Mouse (Mus musculus): ENCODE measurements around the gene Gm21988. TPM values are rescaled to one million over a fixed set of nuclear protein-coding genes. Genes with fewer than 3 reads are reported as not detected.
A peak's percentile ranks its signal among the peaks of the same experiment; 100 is the strongest.

Gm21988 gene
- polyA plus RNA-seq, 1 experiment from 2014 or later: 12.1 TPM

- no peak overlapping the region for H3K4me3 ChIP-seq (ENCODE audit: low read depth, low read length)
- DNase-seq (ENCODE audit: low spot score, missing footprints) (no peak), ATAC-seq (ENCODE audit: low FRiP score) (no peak)
- 75% methylated on average over 11 of the region's 11 CpGs for WGBS
- H3K27ac ChIP-seq (ENCODE audit: low read depth, low read length): no peak overlapping the region
- H3K4me1 ChIP-seq (ENCODE audit: control insufficient read depth, insufficient read depth, low read length): peaks cover 15% of the 10 kb centered on the region
- H3K36me3 ChIP-seq (ENCODE audit: control insufficient read depth, insufficient read depth, low read length): no peaks in the 10 kb centered on the region
- H3K9me3 ChIP-seq (ENCODE audit: control insufficient read depth, low read length): no peaks in the 10 kb centered on the region
- no peak overlapping the region for H3K4me2 ChIP-seq
- H3K27me3 ChIP-seq (ENCODE audit: control insufficient read depth, insufficient read depth, low read length): no peaks in the 10 kb centered on the region
- no peak overlapping the region for H3K9ac ChIP-seq (ENCODE audit: low read length)
These were observed 3.0 kb upstream of the Gm21988 start for GRCm38 (mm10) chr11:70242591-70242990.

- Histone ChIP-seq H3K27ac (ENCODE audit: low read depth, low read length) (peak overlapping the region; percentile 38), H3K9me3 (ENCODE audit: control insufficient read depth, low read length) (no peaks in the 10 kb centered on the region), H3K9ac (ENCODE audit: low read length) (peak overlapping the region; percentile 86), H3K4me1 (ENCODE audit: control insufficient read depth, insufficient read depth, low read length) (peaks cover 25% of the 10 kb centered on the region), H3K4me3 (ENCODE audit: low read depth, low read length) (peak overlapping the region; percentile 89), H3K36me3 (ENCODE audit: control insufficient read depth, insufficient read depth, low read length) (peaks cover 6% of the 10 kb centered on the region), H3K27me3 (ENCODE audit: control insufficient read depth, insufficient read depth, low read length) (no peaks in the 10 kb centered on the region), H3K4me2 (peak overlapping the region; percentile 83)
- 11% methylated on average over 23 of the region's 23 CpGs for WGBS
- ATAC-seq (ENCODE audit: low FRiP score) (no peak), DNase-seq (ENCODE audit: low spot score, missing footprints) (peak; percentile 82)
These were observed 814 bp downstream of the Gm21988 start for GRCm38 (mm10) chr11:70238591-70239440.

- H3K27me3 ChIP-seq (ENCODE audit: control insufficient read depth, insufficient read depth, low read length): no peaks in the 10 kb centered on the region
- peak within 1 kb of the TSS; percentile 82 for H3K27ac ChIP-seq (ENCODE audit: low read depth, low read length)
- peak; percentile 93 for ATAC-seq (ENCODE audit: low FRiP score)
- peaks cover 6% of the 10 kb centered on the region for H3K36me3 ChIP-seq (ENCODE audit: control insufficient read depth, insufficient read depth, low read length)
- peak within 1 kb of the TSS; percentile 89 for H3K4me3 ChIP-seq (ENCODE audit: low read depth, low read length)
- H3K9ac ChIP-seq (ENCODE audit: low read length): peak within 1 kb of the TSS; percentile 71
- under 1% methylated on average over 63 of the region's 70 CpGs for WGBS
- peaks cover 26% of the 10 kb centered on the region for H3K4me1 ChIP-seq (ENCODE audit: control insufficient read depth, insufficient read depth, low read length)
- peak; percentile 99 for DNase-seq (ENCODE audit: low spot score, missing footprints)
- H3K9me3 ChIP-seq (ENCODE audit: control insufficient read depth, low read length): no peaks in the 10 kb centered on the region
- H3K4me2 ChIP-seq: peak within 1 kb of the TSS; percentile 83
These were observed 2.0 kb downstream of the Gm21988 start, which contains the start of gene 0610010K14Rik for GRCm38 (mm10) chr11:70237457-70238167. 0610010K14Rik (minus strand) TSS chr11:70237914.

- 36% methylated on average over 7 of the region's 7 CpGs for WGBS
- DNase-seq (ENCODE audit: low spot score, missing footprints): peak; percentile 81
- peak overlapping the region; percentile 89 for H3K4me3 ChIP-seq (ENCODE audit: low read depth, low read length)
- no peaks in the 10 kb centered on the region for H3K27me3 ChIP-seq (ENCODE audit: control insufficient read depth, insufficient read depth, low read length)
- peak overlapping the region; percentile 83 for H3K4me2 ChIP-seq
- H3K9me3 ChIP-seq (ENCODE audit: control insufficient read depth, low read length): no peaks in the 10 kb centered on the region
- H3K36me3 ChIP-seq (ENCODE audit: control insufficient read depth, insufficient read depth, low read length): peaks cover 6% of the 10 kb centered on the region
- peaks cover 30% of the 10 kb centered on the region for H3K4me1 ChIP-seq (ENCODE audit: control insufficient read depth, insufficient read depth, low read length)
- H3K27ac ChIP-seq (ENCODE audit: low read depth, low read length): peak overlapping the region; percentile 82; the same call in 1 of the 2 replicates
- peak overlapping the region; percentile 71 for H3K9ac ChIP-seq (ENCODE audit: low read length)
- no peak for ATAC-seq (ENCODE audit: low FRiP score)
These were observed 2.9 kb downstream of the Gm21988 start for GRCm38 (mm10) chr11:70236717-70237116.

GRCm38 (mm10) chr11:70235254-70235900 is 4.3 kb downstream of the Gm21988 start:
- Histone ChIP-seq H3K4me3 (ENCODE audit: low read depth, low read length) (no peak overlapping the region), H3K9me3 (ENCODE audit: control insufficient read depth, low read length) (no peaks in the 10 kb centered on the region), H3K4me1 (ENCODE audit: control insufficient read depth, insufficient read depth, low read length) (peaks cover 27% of the 10 kb centered on the region), H3K9ac (ENCODE audit: low read length) (no peak overlapping the region), H3K4me2 (no peak overlapping the region), H3K36me3 (ENCODE audit: control insufficient read depth, insufficient read depth, low read length) (peaks cover 6% of the 10 kb centered on the region), H3K27me3 (ENCODE audit: control insufficient read depth, insufficient read depth, low read length) (no peaks in the 10 kb centered on the region), H3K27ac (ENCODE audit: low read depth, low read length) (no peak overlapping the region)
- DNase-seq (ENCODE audit: low spot score, missing footprints) (no peak), ATAC-seq (ENCODE audit: low FRiP score) (no peak)
- WGBS: 90% methylated on average over 12 of the region's 12 CpGs

- Histone ChIP-seq H3K9me3 (ENCODE audit: control insufficient read depth, low read length) (no peaks in the 10 kb centered on the region), H3K4me1 (ENCODE audit: control insufficient read depth, insufficient read depth, low read length) (peaks cover 25% of the 10 kb centered on the region), H3K4me2 (no peak overlapping the region), H3K36me3 (ENCODE audit: control insufficient read depth, insufficient read depth, low read length) (peaks cover 6% of the 10 kb centered on the region), H3K4me3 (ENCODE audit: low read depth, low read length) (no peak overlapping the region), H3K9ac (ENCODE audit: low read length) (no peak overlapping the region), H3K27me3 (ENCODE audit: control insufficient read depth, insufficient read depth, low read length) (peaks cover 9% of the 10 kb centered on the region), H3K27ac (ENCODE audit: low read depth, low read length) (no peak overlapping the region)
- ATAC-seq (ENCODE audit: low FRiP score) (no peak), DNase-seq (ENCODE audit: low spot score, missing footprints) (no peak)
- WGBS: 85% methylated on average over 8 of the region's 8 CpGs
These were observed 5.1 kb downstream of the Gm21988 start for GRCm38 (mm10) chr11:70234497-70234896.

- DNase-seq (ENCODE audit: low spot score, missing footprints) (no peak), ATAC-seq (ENCODE audit: low FRiP score) (no peak)
- 60% methylated on average over 5 of the region's 5 CpGs for WGBS
- H3K4me2 ChIP-seq: no peak overlapping the region
- no peak overlapping the region for H3K27ac ChIP-seq (ENCODE audit: low read depth, low read length)
- H3K36me3 ChIP-seq (ENCODE audit: control insufficient read depth, insufficient read depth, low read length): peaks cover 6% of the 10 kb centered on the region
- peaks cover 13% of the 10 kb centered on the region for H3K27me3 ChIP-seq (ENCODE audit: control insufficient read depth, insufficient read depth, low read length)
- no peaks in the 10 kb centered on the region for H3K9me3 ChIP-seq (ENCODE audit: control insufficient read depth, low read length)
- H3K4me3 ChIP-seq (ENCODE audit: low read depth, low read length): no peak overlapping the region
- peaks cover 23% of the 10 kb centered on the region for H3K4me1 ChIP-seq (ENCODE audit: control insufficient read depth, insufficient read depth, low read length)
- H3K9ac ChIP-seq (ENCODE audit: low read length): no peak overlapping the region
These were observed 5.6 kb downstream of the Gm21988 start for GRCm38 (mm10) chr11:70234037-70234436.

GRCm38 (mm10) chr11:70233016-70233415 is 6.6 kb downstream of the Gm21988 start:
- 33% methylated on average over 8 of the region's 8 CpGs for WGBS

More at GRCm38 (mm10) chr11:70233016-70233415, 6.6 kb downstream of the Gm21988 start:
- peaks cover 15% of the 10 kb centered on the region for H3K4me1 ChIP-seq (ENCODE audit: control insufficient read depth, insufficient read depth, low read length)
- no peaks in the 10 kb centered on the region for H3K9me3 ChIP-seq (ENCODE audit: control insufficient read depth, low read length)
- H3K36me3 ChIP-seq (ENCODE audit: control insufficient read depth, insufficient read depth, low read length): peaks cover 6% of the 10 kb centered on the region
- no peak overlapping the region for H3K27ac ChIP-seq (ENCODE audit: low read depth, low read length)
- peaks cover 23% of the 10 kb centered on the region for H3K27me3 ChIP-seq (ENCODE audit: control insufficient read depth, insufficient read depth, low read length)
- H3K4me3 ChIP-seq (ENCODE audit: low read depth, low read length): peak overlapping the region; percentile 26; the same call in 1 of the 2 replicates
- peak overlapping the region; percentile 55 for H3K9ac ChIP-seq (ENCODE audit: low read length)
- ATAC-seq (ENCODE audit: low FRiP score): no peak
- no peak for DNase-seq (ENCODE audit: low spot score, missing footprints)
- peak overlapping the region; percentile 54 for H3K4me2 ChIP-seq
